Mouse (Mus musculus) activated CD4-positive, CD25-positive, alpha-beta regulatory T cell (primary cell): ENCODE measurements around the gene Olfr729. TPM values are rescaled to one million over a fixed set of nuclear protein-coding genes. Genes with fewer than 3 reads are reported as not detected.

ENCODE experiments used
- polyA plus RNA-seq, 2 experiments: library from polyadenylated mRNA; unstranded; fragments of 100-300 nt; shearing (Covaris generic); gene quantifications; one replicate each; pipeline ENCODE4 v1.2.1; 2017

The Olfr729 gene
- under 1 TPM in 1 of 2 experiments, not detected in 1; 0.18 TPM for polyA plus RNA-seq

GRCm38 (mm10) chr14:50152810-50153209 lies at the start of gene Olfr729:
Olfr729 (minus strand) TSS chr14:50152910.

GRCm38 (mm10) chr14:50188098-50188497 lies 35.4 kb upstream of the Olfr729 start, which contains the start of gene Olfr730:
Olfr730 (minus strand) TSS chr14:50188198.

GRCm38 (mm10) chr14:50142580-50142979 lies 10.1 kb downstream of the Olfr729 start, which contains the start of gene Olfr728:
Olfr728 (minus strand) TSS chr14:50142680.

GRCm38 (mm10) chr14:50122886-50123285 lies 29.8 kb downstream of the Olfr729 start, which contains the start of gene Olfr727:
Olfr727 (plus strand) TSS chr14:50123186.

Other genes with a start within 250 kb of the Olfr729 start
- gene Olfr723, start 221.1 kb downstream of the Olfr729 start, polyA plus RNA-seq = not detected
- gene Olfr724, start 189.6 kb downstream of the Olfr729 start, polyA plus RNA-seq = not detected
- gene Olfr725, start 112.5 kb downstream of the Olfr729 start, polyA plus RNA-seq = not detected
- gene Olfr726, start 62.0 kb downstream of the Olfr729 start, polyA plus RNA-seq = under 1 TPM in 1 of 2 experiments, not detected in 1; 0.14 TPM
- gene Olfr727, start 29.7 kb downstream of the Olfr729 start, polyA plus RNA-seq = under 1 TPM in 1 of 2 experiments, not detected in 1; 0.06 TPM
- gene Olfr728, start 10.2 kb downstream of the Olfr729 start, polyA plus RNA-seq = not detected
- not detected for gene Olfr730, start 35.3 kb upstream of the Olfr729 start, polyA plus RNA-seq
- under 1 TPM; 0.04 to 0.08 TPM for gene Olfr731, start 89.0 kb upstream of the Olfr729 start, polyA plus RNA-seq
- under 1 TPM in 1 of 2 experiments, not detected in 1; 0.17 TPM for gene Olfr732, start 131.3 kb upstream of the Olfr729 start, polyA plus RNA-seq
- under 1 TPM in 1 of 2 experiments, not detected in 1; 0.06 TPM for gene Olfr733, start 148.6 kb upstream of the Olfr729 start, polyA plus RNA-seq
- not detected for gene Olfr734, start 173.9 kb upstream of the Olfr729 start, polyA plus RNA-seq
- gene Olfr735, start 196.0 kb upstream of the Olfr729 start, polyA plus RNA-seq = not detected
- not detected for gene Tlr11, start 205.0 kb upstream of the Olfr729 start, polyA plus RNA-seq
- gene Olfr736, start 228.3 kb upstream of the Olfr729 start, polyA plus RNA-seq = not detected